Mouse (Mus musculus): ENCODE measurements around the gene Defa28. TPM values are rescaled to one million over a fixed set of nuclear protein-coding genes. Genes with fewer than 3 reads are reported as not detected.

The Defa28 gene
- polyA plus RNA-seq (2015; fragmentation: Nextera tagmentation; extraction: Ambion mirVana): not detected in 2 replicates

GRCm38 (mm10) chr8:21582706-21583105 is at the start of gene Defa28:
Defa28 (plus strand) TSS chr8:21583006.

GRCm38 (mm10) chr8:21565086-21565485 is 17.7 kb upstream of the Defa28 start, which contains the start of gene Defa37:
Defa37 (plus strand) TSS chr8:21565386.

DNA sequence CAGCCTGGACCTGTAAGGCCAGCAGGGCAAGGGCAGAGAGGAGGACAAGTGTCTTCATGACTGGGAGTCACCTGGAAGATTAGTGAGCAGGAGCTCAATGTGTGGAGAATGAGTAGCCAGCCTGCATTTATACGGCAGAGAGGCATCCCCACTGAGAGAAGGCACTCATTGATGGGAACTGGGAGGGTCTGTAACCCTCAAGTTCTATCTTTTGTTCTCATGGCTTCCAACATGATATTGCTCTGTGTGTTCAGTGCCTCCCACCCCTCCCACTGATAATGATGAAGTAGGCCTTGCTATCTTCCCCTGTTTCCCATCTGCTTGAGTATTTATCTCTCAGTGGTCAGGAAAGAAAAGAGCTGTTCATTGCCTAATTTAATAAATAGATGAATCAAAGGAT is 11.6 kb downstream of the Defa28 start, which contains the start of gene Gm7861:
Gene Gm7861 (minus strand): TSS at position 101 of the 400 bp plus-strand sequence.

DNA sequence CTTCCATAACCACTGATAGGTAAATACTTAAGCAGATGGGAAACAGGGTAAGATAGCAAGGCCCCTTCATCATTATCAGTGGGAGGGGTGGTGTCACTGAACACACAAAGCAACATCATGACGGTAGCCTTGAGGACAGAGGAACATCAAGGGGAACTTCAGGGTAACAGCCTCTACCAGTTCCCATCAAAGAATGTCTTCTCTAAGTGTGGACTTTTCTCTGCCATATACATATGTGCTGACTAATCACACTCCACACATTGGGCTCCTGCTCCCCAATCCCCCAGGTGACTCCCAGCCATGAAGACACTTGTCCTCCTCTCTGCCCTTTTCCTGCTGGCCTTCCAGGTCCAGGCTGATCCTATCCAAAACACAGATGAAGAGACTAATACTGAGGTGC is 35.1 kb downstream of the Defa28 start, which contains the start of gene Defa26:
Gene Defa26 (plus strand): TSS at position 301 of the 400 bp plus-strand sequence.

Other genes with a start within 250 kb of the Defa28 start
- gene Defa2, start 204.5 kb upstream of the Defa28 start, polyA plus RNA-seq (2015; fragmentation: Nextera tagmentation; extraction: Ambion mirVana): not detected in 2 replicates
- gene Defa33, start 191.2 kb upstream of the Defa28 start, polyA plus RNA-seq (2015; fragmentation: Nextera tagmentation; extraction: Ambion mirVana): not detected in 2 replicates
- gene Defa36, start 155.6 kb upstream of the Defa28 start, polyA plus RNA-seq (2015; fragmentation: Nextera tagmentation; extraction: Ambion mirVana): not detected in 2 replicates
- not detected in 2 replicates for gene Gm7849, start 126.4 kb upstream of the Defa28 start, polyA plus RNA-seq (2015; fragmentation: Nextera tagmentation; extraction: Ambion mirVana)
- not detected in 2 replicates for gene Defa20, start 73.7 kb upstream of the Defa28 start, polyA plus RNA-seq (2015; fragmentation: Nextera tagmentation; extraction: Ambion mirVana)
- gene Defa32, start 54.0 kb upstream of the Defa28 start, polyA plus RNA-seq (2015; fragmentation: Nextera tagmentation; extraction: Ambion mirVana): not detected in 2 replicates
- not detected in 2 replicates for gene Defa37, start 17.6 kb upstream of the Defa28 start, polyA plus RNA-seq (2015; fragmentation: Nextera tagmentation; extraction: Ambion mirVana)
- not detected in 2 replicates for gene Gm7861, start 11.5 kb downstream of the Defa28 start, polyA plus RNA-seq (2015; fragmentation: Nextera tagmentation; extraction: Ambion mirVana)
- not detected in 2 replicates for gene Defa26, start 35.2 kb downstream of the Defa28 start, polyA plus RNA-seq (2015; fragmentation: Nextera tagmentation; extraction: Ambion mirVana)
- not detected in 2 replicates for gene Defa17, start 72.8 kb downstream of the Defa28 start, polyA plus RNA-seq (2015; fragmentation: Nextera tagmentation; extraction: Ambion mirVana)
- not detected in 2 replicates for gene Defa34, start 82.8 kb downstream of the Defa28 start, polyA plus RNA-seq (2015; fragmentation: Nextera tagmentation; extraction: Ambion mirVana)
- gene AY761184, start 120.6 kb downstream of the Defa28 start, polyA plus RNA-seq (2015; fragmentation: Nextera tagmentation; extraction: Ambion mirVana): not detected in 2 replicates
- not detected in 2 replicates for gene Defa24, start 151.5 kb downstream of the Defa28 start, polyA plus RNA-seq (2015; fragmentation: Nextera tagmentation; extraction: Ambion mirVana)
- gene Defb50, start 240.5 kb downstream of the Defa28 start, polyA plus RNA-seq (2015; fragmentation: Nextera tagmentation; extraction: Ambion mirVana): not detected in 2 replicates